Mouse (Mus musculus): ENCODE data around the gene Kars. TPM values are rescaled to one million over a fixed set of nuclear protein-coding genes. Genes with fewer than 3 reads are reported as not detected.

The Kars gene
- polyA plus RNA-seq, 1 experiment from 2014 or later: 169 TPM

DNA sequence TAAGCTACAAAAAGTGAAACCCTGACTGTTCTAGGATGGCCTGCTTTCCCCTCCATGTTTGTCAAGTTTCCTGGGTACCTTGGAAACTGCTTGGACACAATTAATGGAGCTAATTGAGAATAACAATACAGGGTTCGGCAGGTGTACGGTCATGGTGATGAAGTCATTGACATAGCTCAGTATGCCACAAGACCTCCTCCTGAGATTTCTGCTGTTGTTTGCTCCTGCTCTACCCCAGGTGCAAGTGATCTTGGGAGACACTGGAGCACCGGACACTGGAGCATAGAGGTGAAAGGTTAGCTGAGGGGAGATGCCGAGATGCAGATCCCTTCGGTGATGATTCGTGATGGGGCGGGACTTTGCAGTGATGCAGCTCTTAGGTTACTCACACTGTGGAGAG is 21.9 kb upstream of the Kars start:
- Histone ChIP-seq H3K4me3 (ENCODE audit: low read length) (no peak overlapping the region), H3K4me2 (ENCODE audit: low read depth, low read length) (no peak overlapping the region), H3K9ac (ENCODE audit: low read depth, low read length) (no peak overlapping the region), H3K27ac (ENCODE audit: low read length) (no peak overlapping the region), H3K27me3 (replicated peaks; ENCODE audit: control insufficient read depth, insufficient read depth, low read length) (no peaks in the 10 kb centered on the region), H3K9me3 (ENCODE audit: control insufficient read depth, low read length) (no peaks in the 10 kb centered on the region), H3K4me1 (ENCODE audit: control insufficient read depth, insufficient read depth, low read length) (no peaks in the 10 kb centered on the region), H3K36me3 (ENCODE audit: control insufficient read depth, insufficient read depth, low read length) (no peaks in the 10 kb centered on the region)
- no peak for ATAC-seq
- 60% methylated on average over 7 of the region's 7 CpGs for WGBS

DNA sequence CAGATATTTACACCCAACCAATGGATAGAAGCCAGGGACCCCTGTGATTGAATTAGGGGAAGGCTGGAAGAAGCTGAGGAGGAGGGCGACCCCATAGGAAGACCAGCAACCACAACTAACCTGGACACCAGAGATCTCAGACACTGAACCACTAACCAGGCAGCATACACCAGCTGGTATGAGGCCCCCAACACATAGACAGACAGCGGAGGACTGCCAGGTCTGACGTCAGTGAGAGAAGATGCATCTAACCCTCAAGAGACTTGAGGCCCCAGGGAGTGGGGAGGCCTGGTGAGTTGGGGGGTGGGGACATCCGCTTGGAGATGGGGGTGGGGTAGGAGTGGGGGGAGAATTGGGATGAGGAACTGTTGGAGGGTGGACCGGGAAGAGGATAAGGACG is 19.5 kb upstream of the Kars start:
- no peaks in the 10 kb centered on the region for H3K36me3 ChIP-seq (ENCODE audit: control insufficient read depth, insufficient read depth, low read length)
- no peaks in the 10 kb centered on the region for H3K4me1 ChIP-seq (ENCODE audit: control insufficient read depth, insufficient read depth, low read length)
- 50% methylated on average over 6 of the region's 6 CpGs for WGBS
- no peak overlapping the region for H3K4me3 ChIP-seq (ENCODE audit: low read length)
- H3K9ac ChIP-seq (ENCODE audit: low read depth, low read length): no peak overlapping the region
- H3K9me3 ChIP-seq (ENCODE audit: control insufficient read depth, low read length): no peaks in the 10 kb centered on the region
- H3K27ac ChIP-seq (ENCODE audit: low read length): no peak overlapping the region
- no peaks in the 10 kb centered on the region for H3K27me3 ChIP-seq (replicated peaks; ENCODE audit: control insufficient read depth, insufficient read depth, low read length)
- no peak for ATAC-seq
- H3K4me2 ChIP-seq (ENCODE audit: low read depth, low read length): no peak overlapping the region

DNA sequence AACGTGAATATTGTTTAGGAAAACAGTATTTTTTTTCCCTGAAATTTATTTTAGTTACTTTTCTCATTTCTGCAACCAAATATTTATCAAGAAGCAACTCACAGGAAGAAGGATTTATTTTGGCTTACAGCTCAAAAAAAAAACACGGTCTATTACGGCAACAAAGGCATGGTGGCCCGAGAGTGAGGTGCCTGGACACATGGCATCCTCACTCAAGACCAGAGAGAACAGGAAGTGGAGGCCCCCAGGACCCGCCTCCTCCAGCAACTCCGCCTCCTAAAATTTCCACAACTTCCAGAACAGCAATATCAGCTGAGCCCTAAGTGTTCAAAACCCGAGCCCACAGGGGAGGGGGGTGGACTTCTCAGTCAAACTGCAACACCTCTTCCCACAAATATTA is 18.3 kb upstream of the Kars start:
- no peaks in the 10 kb centered on the region for H3K4me1 ChIP-seq (ENCODE audit: control insufficient read depth, insufficient read depth, low read length)
- H3K27me3 ChIP-seq (replicated peaks; ENCODE audit: control insufficient read depth, insufficient read depth, low read length): no peaks in the 10 kb centered on the region
- H3K36me3 ChIP-seq (ENCODE audit: control insufficient read depth, insufficient read depth, low read length): no peaks in the 10 kb centered on the region
- no peak overlapping the region for H3K4me2 ChIP-seq (ENCODE audit: low read depth, low read length)
- no peaks in the 10 kb centered on the region for H3K9me3 ChIP-seq (ENCODE audit: control insufficient read depth, low read length)
- ATAC-seq: no peak
- no peak overlapping the region for H3K27ac ChIP-seq (ENCODE audit: low read length)
- WGBS: 80% methylated on average over 7 of the region's 7 CpGs
- H3K4me3 ChIP-seq (ENCODE audit: low read length): no peak overlapping the region
- no peak overlapping the region for H3K9ac ChIP-seq (ENCODE audit: low read depth, low read length)

DNA sequence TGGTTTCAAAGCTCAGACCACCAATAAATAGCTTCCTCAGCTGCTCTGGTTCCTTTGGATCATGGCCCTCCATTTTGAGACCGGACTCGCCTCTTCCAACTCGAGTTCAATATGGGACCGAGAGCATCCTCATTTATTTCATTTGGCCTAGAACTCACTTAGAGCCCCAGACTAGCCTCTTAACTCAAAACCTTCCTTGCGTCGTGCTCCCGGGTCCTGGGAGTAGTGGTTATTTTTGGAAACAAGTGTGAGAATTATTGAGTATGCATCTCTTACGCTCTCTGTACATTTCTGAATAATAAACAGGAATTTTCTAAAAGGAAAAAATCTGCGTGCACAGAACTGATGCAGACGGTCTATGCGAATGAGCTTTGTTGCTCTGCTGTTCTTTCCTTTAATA is 3.8 kb upstream of the Kars start, which contains the start of gene Gm6793:
Gene Gm6793, minus strand, starts transcription at position 101 of the 400 bp plus-strand sequence.
- H3K27ac ChIP-seq (ENCODE audit: low read length): no peak within 1 kb of the TSS
- peaks cover 15% of the 10 kb centered on the region for H3K4me1 ChIP-seq (ENCODE audit: control insufficient read depth, insufficient read depth, low read length)
- 91% methylated on average over 11 of the region's 11 CpGs for WGBS
- H3K4me3 ChIP-seq (ENCODE audit: low read length): no peak within 1 kb of the TSS
- H3K36me3 ChIP-seq (ENCODE audit: control insufficient read depth, insufficient read depth, low read length): peaks cover 6% of the 10 kb centered on the region; the same call in 1 of the 2 replicates
- no peaks in the 10 kb centered on the region for H3K9me3 ChIP-seq (ENCODE audit: control insufficient read depth, low read length)
- no peak within 1 kb of the TSS for H3K9ac ChIP-seq (ENCODE audit: low read depth, low read length)
- no peak for ATAC-seq
- H3K27me3 ChIP-seq (replicated peaks; ENCODE audit: control insufficient read depth, insufficient read depth, low read length): no peaks in the 10 kb centered on the region
- H3K4me2 ChIP-seq (ENCODE audit: low read depth, low read length): no peak within 1 kb of the TSS

DNA sequence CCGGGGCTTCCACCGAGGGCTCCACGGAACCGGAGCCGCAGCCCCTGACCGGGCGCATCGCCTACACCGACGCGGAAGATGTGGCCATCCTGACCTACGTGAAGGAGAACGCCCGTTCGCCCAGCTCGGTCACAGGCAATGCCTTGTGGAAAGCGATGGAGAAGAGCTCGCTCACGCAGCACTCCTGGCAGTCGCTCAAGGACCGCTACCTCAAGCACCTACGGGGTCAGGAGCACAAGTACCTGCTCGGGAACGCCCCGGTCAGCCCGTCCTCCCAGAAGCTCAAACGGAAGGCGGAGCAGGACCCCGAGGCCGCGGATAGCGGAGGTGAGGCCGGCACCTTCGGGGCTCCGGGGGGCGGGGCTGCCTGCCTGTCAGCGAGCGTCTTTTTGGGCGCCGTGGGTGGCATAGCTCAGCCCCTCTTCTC is 706 bp upstream of the Kars start:
- H3K4me3 ChIP-seq (ENCODE audit: low read length): peak overlapping the region; percentile 96
- under 1% methylated on average over 40 of the region's 40 CpGs for WGBS
- no peaks in the 10 kb centered on the region for H3K9me3 ChIP-seq (ENCODE audit: control insufficient read depth, low read length)
- H3K27ac ChIP-seq (ENCODE audit: low read length): peak overlapping the region; percentile 82
- H3K27me3 ChIP-seq (replicated peaks; ENCODE audit: control insufficient read depth, insufficient read depth, low read length): no peaks in the 10 kb centered on the region
- peaks cover 18% of the 10 kb centered on the region for H3K4me1 ChIP-seq (ENCODE audit: control insufficient read depth, insufficient read depth, low read length)
- peak overlapping the region; percentile 88 for H3K9ac ChIP-seq (ENCODE audit: low read depth, low read length)
- H3K4me2 ChIP-seq (ENCODE audit: low read depth, low read length): peak overlapping the region; percentile 83
- no peaks in the 10 kb centered on the region for H3K36me3 ChIP-seq (ENCODE audit: control insufficient read depth, insufficient read depth, low read length)
- ATAC-seq: peak; percentile 62

DNA sequence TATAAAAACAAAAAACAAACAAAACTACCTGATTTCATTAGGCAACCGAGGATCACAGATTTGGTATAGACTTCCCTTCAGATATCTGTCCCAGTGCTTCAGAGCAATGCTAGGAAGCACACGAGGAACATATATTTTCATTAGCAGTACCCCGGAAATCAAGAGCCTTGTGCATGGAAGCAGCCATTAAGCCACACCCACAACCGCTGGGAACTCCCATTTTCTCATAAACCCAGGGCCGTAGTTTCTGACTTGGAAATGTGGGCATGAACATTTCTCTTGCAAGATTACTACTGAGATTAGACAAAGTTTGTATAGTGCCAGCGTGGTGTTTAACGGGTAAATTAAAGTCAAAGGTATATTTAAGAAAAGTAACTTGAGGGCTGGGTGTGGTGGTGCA is 1.6 kb downstream of the Kars start:
- 92% methylated on average over 7 of the region's 7 CpGs for WGBS
- Histone ChIP-seq H3K27me3 (replicated peaks; ENCODE audit: control insufficient read depth, insufficient read depth, low read length) (no peaks in the 10 kb centered on the region), H3K27ac (ENCODE audit: low read length) (no peak overlapping the region), H3K9ac (ENCODE audit: low read depth, low read length) (no peak overlapping the region), H3K9me3 (ENCODE audit: control insufficient read depth, low read length) (no peaks in the 10 kb centered on the region), H3K4me1 (ENCODE audit: control insufficient read depth, insufficient read depth, low read length) (peaks cover 18% of the 10 kb centered on the region), H3K4me3 (ENCODE audit: low read length) (no peak overlapping the region), H3K4me2 (ENCODE audit: low read depth, low read length) (no peak overlapping the region), H3K36me3 (ENCODE audit: control insufficient read depth, insufficient read depth, low read length) (peaks cover 11% of the 10 kb centered on the region)
- ATAC-seq: no peak

DNA sequence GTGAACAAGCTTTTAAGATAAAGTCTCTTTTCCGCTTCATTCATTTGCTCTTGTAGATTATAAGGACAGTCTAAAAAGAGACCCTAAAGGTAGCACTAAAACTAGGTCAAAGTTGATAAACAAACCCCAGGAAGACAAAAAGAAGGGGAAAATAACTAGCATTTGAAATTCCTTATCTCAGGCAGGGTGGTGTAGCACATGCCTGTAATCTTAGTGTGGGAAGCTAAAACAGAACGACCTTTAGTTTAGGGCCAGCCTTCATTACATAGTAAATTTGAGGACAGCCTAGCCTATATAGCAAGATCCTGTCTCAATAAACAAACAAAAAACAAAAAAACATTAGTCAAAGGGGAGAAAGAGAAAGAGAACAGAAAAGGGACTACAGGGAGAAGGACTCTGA is 3.5 kb downstream of the Kars start:
- no peak overlapping the region for H3K27ac ChIP-seq (ENCODE audit: low read length)
- H3K4me1 ChIP-seq (ENCODE audit: control insufficient read depth, insufficient read depth, low read length): peaks cover 11% of the 10 kb centered on the region
- 84% methylated on average over 2 of the region's 2 CpGs for WGBS
- no peaks in the 10 kb centered on the region for H3K9me3 ChIP-seq (ENCODE audit: control insufficient read depth, low read length)
- no peak overlapping the region for H3K9ac ChIP-seq (ENCODE audit: low read depth, low read length)
- no peak overlapping the region for H3K4me3 ChIP-seq (ENCODE audit: low read length)
- peaks cover 16% of the 10 kb centered on the region for H3K36me3 ChIP-seq (ENCODE audit: control insufficient read depth, insufficient read depth, low read length)
- H3K4me2 ChIP-seq (ENCODE audit: low read depth, low read length): no peak overlapping the region
- H3K27me3 ChIP-seq (replicated peaks; ENCODE audit: control insufficient read depth, insufficient read depth, low read length): no peaks in the 10 kb centered on the region
- ATAC-seq: no peak

DNA sequence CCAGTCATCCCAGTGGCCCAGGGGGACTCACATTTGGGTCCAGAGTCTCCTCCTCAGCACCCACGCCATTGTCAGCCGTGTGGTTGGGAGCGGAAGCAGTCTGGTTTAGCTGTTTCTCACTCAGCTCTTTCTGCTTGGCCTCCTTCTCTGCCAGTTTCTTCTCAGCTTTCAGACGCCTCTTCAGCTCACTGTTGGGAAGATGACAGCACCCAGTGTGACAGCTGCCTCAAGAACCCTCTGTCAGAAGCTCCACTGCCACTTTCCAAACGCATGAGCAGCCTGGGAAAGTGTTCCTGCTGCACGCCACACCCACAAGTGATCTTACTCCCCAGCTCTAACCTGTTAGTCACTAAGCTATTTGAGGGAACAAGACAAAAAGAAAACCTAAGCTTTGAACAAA is 5.5 kb downstream of the Kars start:
- Histone ChIP-seq H3K9ac (ENCODE audit: low read depth, low read length) (no peak overlapping the region), H3K4me2 (ENCODE audit: low read depth, low read length) (no peak overlapping the region), H3K27ac (ENCODE audit: low read length) (no peak overlapping the region), H3K4me3 (ENCODE audit: low read length) (no peak overlapping the region), H3K9me3 (ENCODE audit: control insufficient read depth, low read length) (no peaks in the 10 kb centered on the region), H3K36me3 (ENCODE audit: control insufficient read depth, insufficient read depth, low read length) (peaks cover 25% of the 10 kb centered on the region), H3K4me1 (ENCODE audit: control insufficient read depth, insufficient read depth, low read length) (peaks cover 8% of the 10 kb centered on the region), H3K27me3 (replicated peaks; ENCODE audit: control insufficient read depth, insufficient read depth, low read length) (no peaks in the 10 kb centered on the region)
- 92% methylated on average over 6 of the region's 6 CpGs for WGBS
- no peak for ATAC-seq

DNA sequence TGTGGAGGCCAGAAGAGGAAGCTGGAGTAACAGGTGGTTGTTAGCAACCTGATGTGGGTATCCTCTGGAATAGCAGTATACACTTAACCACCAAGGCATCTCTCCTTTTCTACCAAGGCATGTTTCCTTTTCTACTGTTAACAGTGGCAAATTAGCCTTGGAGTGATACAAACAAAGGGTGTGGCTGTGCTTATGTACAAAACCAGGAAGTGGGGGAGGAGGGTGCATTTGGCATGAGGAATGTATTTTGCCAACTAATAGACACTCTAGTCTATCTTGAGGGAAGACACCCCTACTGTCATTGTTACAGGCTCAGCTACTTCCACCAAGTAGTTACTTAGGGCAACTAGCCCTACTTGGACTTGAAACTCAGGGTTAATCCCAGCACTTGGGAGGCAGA is 6.4 kb downstream of the Kars start:
- Histone ChIP-seq H3K27me3 (replicated peaks; ENCODE audit: control insufficient read depth, insufficient read depth, low read length) (no peaks in the 10 kb centered on the region), H3K36me3 (ENCODE audit: control insufficient read depth, insufficient read depth, low read length) (peaks cover 33% of the 10 kb centered on the region), H3K4me1 (ENCODE audit: control insufficient read depth, insufficient read depth, low read length) (peaks cover 3% of the 10 kb centered on the region; the same call in 1 of the 2 replicates), H3K9ac (ENCODE audit: low read depth, low read length) (no peak overlapping the region), H3K27ac (ENCODE audit: low read length) (no peak overlapping the region), H3K4me3 (ENCODE audit: low read length) (no peak overlapping the region), H3K4me2 (ENCODE audit: low read depth, low read length) (no peak overlapping the region), H3K9me3 (ENCODE audit: control insufficient read depth, low read length) (no peaks in the 10 kb centered on the region)
- ATAC-seq: no peak

DNA sequence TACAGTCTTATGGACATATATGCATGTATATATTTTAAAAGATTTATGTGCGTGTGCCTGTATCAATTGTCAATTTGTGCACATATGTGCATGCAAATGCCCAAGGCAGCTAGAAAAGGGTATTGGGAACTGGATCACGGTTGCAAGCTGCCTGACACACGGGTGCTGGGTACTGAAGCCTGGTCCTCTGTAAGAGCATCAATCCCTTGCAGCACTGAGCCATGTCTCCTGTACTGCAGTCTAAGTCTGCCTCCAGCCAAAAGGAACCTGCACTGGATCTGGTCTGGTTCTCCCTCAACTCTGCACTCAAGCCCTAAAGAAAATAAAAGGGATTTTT is 18.5 kb downstream of the Kars start:
- H3K27ac ChIP-seq (ENCODE audit: low read length): no peak overlapping the region
- H3K4me2 ChIP-seq (ENCODE audit: low read depth, low read length): peak overlapping the region; percentile 78; the same call in 1 of the 2 replicates
- peaks cover 18% of the 10 kb centered on the region for H3K36me3 ChIP-seq (ENCODE audit: control insufficient read depth, insufficient read depth, low read length)
- H3K9ac ChIP-seq (ENCODE audit: low read depth, low read length): 0 out of 2 replicates have a peak overlapping the region, but pooled peaks have one; percentile 82
- peak; percentile 7; the same call in 1 of the 2 replicates for ATAC-seq
- H3K27me3 ChIP-seq (replicated peaks; ENCODE audit: control insufficient read depth, insufficient read depth, low read length): no peaks in the 10 kb centered on the region
- no peaks in the 10 kb centered on the region for H3K9me3 ChIP-seq (ENCODE audit: control insufficient read depth, low read length)
- H3K4me3 ChIP-seq (ENCODE audit: low read length): peak overlapping the region; percentile 80; the same call in 1 of the 2 replicates
- peaks cover 4% of the 10 kb centered on the region; the same call in 1 of the 2 replicates for H3K4me1 ChIP-seq (ENCODE audit: control insufficient read depth, insufficient read depth, low read length)
- 65% methylated on average over 3 of the region's 3 CpGs for WGBS
